29 mouse cellular contexts compared by ENCODE assay signal in genomic region chr10:45276499-45276898, GRCm38 (mm10). TPM values are rescaled to one million over a fixed set of nuclear protein-coding genes. Genes with fewer than 3 reads are reported as not detected.
A peak's percentile ranks its signal among the peaks of the same experiment; 100 is the strongest.
DNase-seq lines count a peak whose midpoint lies in the region; ATAC-seq and TF ChIP-seq lines count a peak whose summit lies in the region.
"Had no signal": no experiment of that assay in that cellular context is flagged by ENCODE, and none has a peak within 500 bp of the region (broad histone marks: within the 10 kb centered on the region; RNA-seq: fewer than 3 reads in every experiment).

No protein-coding gene starts in this region.

- 0 out of 2 replicates have a peak overlapping the region, but pooled peaks have one; percentile 18 for H3K27ac ChIP-seq in limb, embryonic 12.5 days
- H3K27ac ChIP-seq in limb, embryonic 10.5 days, result no peak overlapping the region
- H3K27ac ChIP-seq in bone marrow macrophage, adult 2 months (ENCODE audit: insufficient read depth, low read depth, low read length), result peak overlapping the region; percentile 17; the same call in 1 of the 2 replicates
- 0 out of 2 replicates have a peak overlapping the region, but pooled peaks have one; percentile 6 for H3K27ac ChIP-seq in limb, embryonic 13.5 days
- H3K27ac ChIP-seq in hindbrain, embryonic 11.5 days (ENCODE audit: low read depth, low read length), result no peak overlapping the region
- H3K27ac ChIP-seq: embryonic facial prominence, embryonic 12.5 days; heart, embryonic 13.5 days; hindbrain, embryonic 14.5 days; lung, embryonic 15.5 days; neural tube, embryonic 12.5 days; stomach, postnatal 0 days had no signal

- no peak overlapping the region for H3K4me3 ChIP-seq in limb, embryonic 12.5 days (replicated peaks)
- no peak overlapping the region for H3K4me3 ChIP-seq in limb, embryonic 10.5 days
- no peak overlapping the region for H3K4me3 ChIP-seq in bone marrow macrophage, adult 2 months (ENCODE audit: insufficient read depth, low read length)
- H3K4me3 ChIP-seq in limb, embryonic 13.5 days, result no peak overlapping the region
- H3K4me3 ChIP-seq in hindbrain, embryonic 11.5 days (ENCODE audit: low read depth, low read length), result no peak overlapping the region
- H3K4me3 ChIP-seq: embryonic facial prominence, embryonic 12.5 days; heart, embryonic 13.5 days; lung, embryonic 15.5 days; neural tube, embryonic 12.5 days had no signal

- H3K4me2 ChIP-seq in limb, embryonic 12.5 days, result no peak overlapping the region
- H3K4me2 ChIP-seq in limb, embryonic 13.5 days (replicated peaks), result no peak overlapping the region
- no peak overlapping the region for H3K4me2 ChIP-seq in hindbrain, embryonic 11.5 days (replicated peaks; ENCODE audit: low read depth, low read length)
- H3K4me2 ChIP-seq: embryonic facial prominence, embryonic 12.5 days; heart, embryonic 13.5 days; hindbrain, embryonic 14.5 days; lung, embryonic 15.5 days; neural tube, embryonic 12.5 days had no signal

- H3K27me3 ChIP-seq in limb, embryonic 12.5 days, result no peaks in the 10 kb centered on the region
- H3K27me3 ChIP-seq in limb, embryonic 10.5 days (ENCODE audit: low read depth, poor library complexity, severe bottlenecking), result no peaks in the 10 kb centered on the region
- H3K27me3 ChIP-seq in limb, embryonic 13.5 days, result no peaks in the 10 kb centered on the region
- no peaks in the 10 kb centered on the region for H3K27me3 ChIP-seq in hindbrain, embryonic 11.5 days (ENCODE audit: control insufficient read depth, insufficient read depth, low read length)
- H3K27me3 ChIP-seq: CH12.LX; embryonic facial prominence, embryonic 12.5 days; heart, embryonic 13.5 days; lung, embryonic 15.5 days; neural tube, embryonic 12.5 days had no signal

- no peak overlapping the region for H3K9ac ChIP-seq in limb, embryonic 12.5 days (replicated peaks)
- no peak overlapping the region for H3K9ac ChIP-seq in limb, embryonic 13.5 days
- H3K9ac ChIP-seq in hindbrain, embryonic 11.5 days (ENCODE audit: low read depth, low read length), result no peak overlapping the region
- H3K9ac ChIP-seq: embryonic facial prominence, embryonic 12.5 days; heart, embryonic 13.5 days; hindbrain, embryonic 14.5 days; lung, embryonic 15.5 days; neural tube, embryonic 12.5 days had no signal

- TF ChIP-seq CTCF in bone marrow macrophage, adult 2 months (IDR thresholded peaks at IDR 0.05; ENCODE audit: low read depth, low read length), result no peak

- DNase-seq in limb, embryonic 10.5 days (ENCODE audit: low spot score), result no peak
- DNase-seq in cerebellum, adult 11 months, result no peak
- no peak for DNase-seq in testis, postnatal 10 days (ENCODE audit: low spot score)
- no peak for DNase-seq in hindbrain, embryonic 11.5 days (ENCODE audit: low spot score)
- DNase-seq: adrenal gland, adult 2 months; cerebellum, adult 9-10 months; cerebellum, postnatal 36 days; embryo, embryonic 11 days; gastrocnemius, postnatal 25 days; heart, adult 18-20 months; kidney, postnatal 25 days; liver; midbrain, embryonic 14.5 days; right cerebral cortex, postnatal 4 days; thymus, adult 2 months; thymus, postnatal 36 days had no signal

- no peak for TF ChIP-seq POLR2A in bone marrow macrophage, adult 2 months (IDR thresholded peaks at IDR 0.05; ENCODE audit: borderline replicate concordance, low read depth, low read length)

- H3K9me3 ChIP-seq in limb, embryonic 12.5 days, result no peaks in the 10 kb centered on the region
- H3K9me3 ChIP-seq in limb, embryonic 10.5 days (replicated peaks), result no peaks in the 10 kb centered on the region
- peaks cover 4% of the 10 kb centered on the region; the same call in 1 of the 2 replicates for H3K9me3 ChIP-seq in limb, embryonic 13.5 days
- H3K9me3 ChIP-seq in hindbrain, embryonic 11.5 days (ENCODE audit: control insufficient read depth, low read length), result no peaks in the 10 kb centered on the region
- H3K9me3 ChIP-seq: lung, embryonic 15.5 days had no signal

- 0 out of 2 replicates have a peak, but pooled peaks cover 3% of the 10 kb centered on the region for H3K4me1 ChIP-seq in limb, embryonic 12.5 days (replicated peaks)
- H3K4me1 ChIP-seq in limb, embryonic 10.5 days, result no peaks in the 10 kb centered on the region
- H3K4me1 ChIP-seq in bone marrow macrophage, adult 2 months (ENCODE audit: control insufficient read depth, insufficient read depth, low read length), result peaks cover 6% of the 10 kb centered on the region
- H3K4me1 ChIP-seq in limb, embryonic 13.5 days, result peaks cover 4% of the 10 kb centered on the region
- no peaks in the 10 kb centered on the region for H3K4me1 ChIP-seq in hindbrain, embryonic 11.5 days (replicated peaks; ENCODE audit: control insufficient read depth, insufficient read depth, low read length)
- H3K4me1 ChIP-seq: embryonic facial prominence, embryonic 12.5 days; lung, embryonic 15.5 days; neural tube, embryonic 12.5 days had no signal

- no peaks in the 10 kb centered on the region for H3K36me3 ChIP-seq in limb, embryonic 12.5 days
- H3K36me3 ChIP-seq in limb, embryonic 10.5 days, result no peaks in the 10 kb centered on the region
- H3K36me3 ChIP-seq in limb, embryonic 13.5 days, result no peaks in the 10 kb centered on the region
- H3K36me3 ChIP-seq in hindbrain, embryonic 11.5 days (ENCODE audit: control insufficient read depth, insufficient read depth, low read length), result no peaks in the 10 kb centered on the region
- H3K36me3 ChIP-seq: embryonic facial prominence, embryonic 12.5 days; lung, embryonic 15.5 days; neural tube, embryonic 12.5 days had no signal

- WGBS in limb, embryonic 12.5 days, result 38% methylated on average over 3 of the region's 3 CpGs
- 54% methylated on average over 3 of the region's 3 CpGs for WGBS in limb, embryonic 10.5 days
- WGBS in limb, embryonic 13.5 days, result 25% methylated on average over 3 of the region's 3 CpGs
- WGBS in hindbrain, embryonic 11.5 days, result 60% methylated on average over 3 of the region's 3 CpGs

- ATAC-seq in limb, embryonic 12.5 days (ENCODE audit: insufficient number of reproducible peaks, insufficient read depth, low FRiP score, low TSS enrichment, low read depth), result no peak
- ATAC-seq in limb, embryonic 13.5 days (ENCODE audit: low FRiP score, low read depth), result no peak
- no peak for ATAC-seq in hindbrain, embryonic 11.5 days (ENCODE audit: low FRiP score)
- ATAC-seq: activated CD4-positive, CD25-positive, alpha-beta regulatory T cell, adult 4 months; forebrain, embryonic 14.5 days; intestine, postnatal 0 days had no signal

RNA-seq across cellular contexts. Expression of gene Bves, which starts 59.1 kb away (rescaled TPM):
- polyA plus RNA-seq in limb, embryonic 12.5 days (2016; fragmentation: Nextera tagmentation; extraction: Ambion mirVana), result 10.8 and 11.6 TPM in 2 replicates
- 4.1 and 5.3 TPM in 2 replicates for polyA plus RNA-seq in limb, embryonic 10.5 days (2016; fragmentation: Nextera tagmentation; extraction: Ambion mirVana)
- not detected in 2 replicates for polyA plus RNA-seq in bone marrow macrophage, adult 2 months (2012; ENCODE audit: insufficient read depth, insufficient read length, missing spikeins)
- polyA plus RNA-seq in limb, embryonic 13.5 days (2015; fragmentation: Nextera tagmentation; extraction: Ambion mirVana), result 4.6 and 6.5 TPM in 2 replicates
- 1.9 and 2.4 TPM in 2 replicates for polyA plus RNA-seq in hindbrain, embryonic 11.5 days (2014; fragmentation: Nextera tagmentation; extraction: Ambion mirVana)
- polyA plus RNA-seq: activated CD4-positive, CD25-positive, alpha-beta regulatory T cell, adult 4 months had no signal

Comparison
In these comparisons a context has a peak if more than half of its experiments do, and no peak if none do; other contexts are left out.
1. H3K27ac ChIP-seq: peak in limb, embryonic 12.5 days (single experiment), bone marrow macrophage, adult 2 months (single experiment) and limb, embryonic 13.5 days (single experiment); none in limb, embryonic 10.5 days (single experiment) and hindbrain, embryonic 11.5 days (single experiment).